Mouse (Mus musculus) neutrophil, adult 59 days (primary cell): ENCODE measurements around the gene Olfr820. TPM values are rescaled to one million over a fixed set of nuclear protein-coding genes. Genes with fewer than 3 reads are reported as not detected.

Source experiments
- total RNA-seq, 2 experiments: library from RNA; stranded (reverse); gene quantifications; 1 replicate in 1 of 2; 2 replicates in 1 of 2; pipeline ENCODE4 v1.2.4; 2023

The Olfr820 gene
- not detected for total RNA-seq

GRCm38 (mm10) chr10:130012321-130012720 is at the start of gene Olfr820:
Olfr820 (plus strand) TSS chr10:130012621.

GRCm38 (mm10) chr10:129967166-129967565 is 45.3 kb upstream of the Olfr820 start, which contains the start of gene Olfr819:
Olfr819 (minus strand) TSS chr10:129967266.

GRCm38 (mm10) chr10:129976040-129976439 is 36.4 kb upstream of the Olfr820 start, which contains the start of gene Olfr247:
Olfr247 (minus strand) TSS chr10:129976140.

GRCm38 (mm10) chr10:129984962-129985361 is 27.5 kb upstream of the Olfr820 start, which contains the start of gene Gm10310:
Gm10310 (minus strand) TSS chr10:129985062.

DNA sequence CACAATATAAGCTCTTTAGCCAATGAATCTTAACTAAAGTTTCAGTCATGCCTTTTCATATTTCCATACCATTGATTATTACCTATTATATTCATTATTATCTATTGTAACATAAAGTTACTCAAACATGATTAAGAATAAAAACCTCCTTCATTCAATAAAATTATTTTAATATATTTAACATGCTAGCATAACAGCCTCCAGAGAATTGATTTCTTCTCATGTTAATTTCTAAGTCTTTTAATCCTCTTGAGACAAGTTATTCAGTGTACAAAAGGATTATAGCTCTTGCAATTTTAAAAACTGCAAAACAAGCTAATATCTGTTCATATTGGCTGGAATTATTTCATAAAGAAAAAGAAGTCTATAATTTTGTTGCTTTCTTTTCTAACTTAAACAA is 17.6 kb downstream of the Olfr820 start, which contains the start of gene Olfr821:
TSS of gene Olfr821 (plus strand) at position 301 of the 400 bp plus-strand sequence.

Other genes with a start within 250 kb of the Olfr820 start
- gene Olfr808, start 247.1 kb upstream of the Olfr820 start, total RNA-seq: not detected
- gene Olfr809, start 238.0 kb upstream of the Olfr820 start, total RNA-seq: not detected
- not detected for gene Olfr810, start 217.7 kb upstream of the Olfr820 start, total RNA-seq
- not detected for gene Olfr811, start 208.2 kb upstream of the Olfr820 start, total RNA-seq
- gene Olfr812, start 166.5 kb upstream of the Olfr820 start, total RNA-seq: not detected
- not detected for gene Olfr813, start 157.3 kb upstream of the Olfr820 start, total RNA-seq
- gene Olfr814, start 132.8 kb upstream of the Olfr820 start, total RNA-seq: not detected
- gene Olfr815, start 106.8 kb upstream of the Olfr820 start, total RNA-seq: not detected
- not detected for gene Olfr816, start 97.0 kb upstream of the Olfr820 start, total RNA-seq
- not detected for gene Olfr818, start 63.5 kb upstream of the Olfr820 start, total RNA-seq
- gene Olfr819, start 45.4 kb upstream of the Olfr820 start, total RNA-seq: not detected
- gene Olfr247, start 36.5 kb upstream of the Olfr820 start, total RNA-seq: not detected
- gene Gm10310, start 27.6 kb upstream of the Olfr820 start, total RNA-seq: not detected
- gene Olfr821, start 17.7 kb downstream of the Olfr820 start, total RNA-seq: not detected
- not detected for gene Olfr822, start 58.6 kb downstream of the Olfr820 start, total RNA-seq
- gene Olfr823, start 102.8 kb downstream of the Olfr820 start, total RNA-seq: not detected
- gene Olfr824, start 117.4 kb downstream of the Olfr820 start, total RNA-seq: not detected
- gene Olfr825, start 154.1 kb downstream of the Olfr820 start, total RNA-seq: not detected
- not detected for gene Olfr826, start 171.6 kb downstream of the Olfr820 start, total RNA-seq
- not detected for gene Olfr827, start 201.8 kb downstream of the Olfr820 start, total RNA-seq